Mouse (Mus musculus) stomach, postnatal 0 days (tissue): ENCODE data around the gene Olfr606.
"Not testable (repeated sequence)": the region's sequence is repeated elsewhere in the genome, so short reads cannot be mapped to it uniquely, and the experiment has no call there.

Source experiments
- CTCF ChIP-seq: IDR thresholded peaks from 2 replicates; pipeline ENCODE4 v1.5.1; 2016; ENCODE audit warnings: antibody characterized with exemption, low read depth, mild to moderate bottlenecking, moderate library complexity
- EP300 ChIP-seq: optimal IDR thresholded peaks from 2 replicates; pipeline ENCODE3; 2016; ENCODE audit warnings: antibody characterized with exemption

- not testable (repeated sequence) for TF ChIP-seq CTCF, EP300
These were observed 28.3 kb downstream of the Olfr606 start for GRCm38 (mm10) chr7:103477106-103477505.
